Mouse (Mus musculus): Measurements from ENCODE around the gene Gm8909.
"Not testable (repeated sequence)": the region's sequence is repeated elsewhere in the genome, so short reads cannot be mapped to it uniquely, and the experiment has no call there.

GRCm38 (mm10) chr17:36178938-36179337 is 10.6 kb upstream of the Gm8909 start:
- TF ChIP-seq CTCF (conservative IDR thresholded peaks at IDR 0.05; ENCODE audit: low read length); NANOG (IDR thresholded peaks at IDR 0.05; ENCODE audit: borderline replicate concordance, low read length): not testable (repeated sequence)

Measured in E14TG2a.4 (cell line).